Mouse (Mus musculus) cerebellum, postnatal 4 days (tissue): ENCODE results near the gene Gfod2.

Source experiments
- DNase-seq, 2 experiments: peaks; one replicate each; pipeline ENCODE4 v3.0.0; 2022; ENCODE audit warnings: low spot score in 2 of 2, mixed read lengths in 1 of 2

The Gfod2 gene

DNA sequence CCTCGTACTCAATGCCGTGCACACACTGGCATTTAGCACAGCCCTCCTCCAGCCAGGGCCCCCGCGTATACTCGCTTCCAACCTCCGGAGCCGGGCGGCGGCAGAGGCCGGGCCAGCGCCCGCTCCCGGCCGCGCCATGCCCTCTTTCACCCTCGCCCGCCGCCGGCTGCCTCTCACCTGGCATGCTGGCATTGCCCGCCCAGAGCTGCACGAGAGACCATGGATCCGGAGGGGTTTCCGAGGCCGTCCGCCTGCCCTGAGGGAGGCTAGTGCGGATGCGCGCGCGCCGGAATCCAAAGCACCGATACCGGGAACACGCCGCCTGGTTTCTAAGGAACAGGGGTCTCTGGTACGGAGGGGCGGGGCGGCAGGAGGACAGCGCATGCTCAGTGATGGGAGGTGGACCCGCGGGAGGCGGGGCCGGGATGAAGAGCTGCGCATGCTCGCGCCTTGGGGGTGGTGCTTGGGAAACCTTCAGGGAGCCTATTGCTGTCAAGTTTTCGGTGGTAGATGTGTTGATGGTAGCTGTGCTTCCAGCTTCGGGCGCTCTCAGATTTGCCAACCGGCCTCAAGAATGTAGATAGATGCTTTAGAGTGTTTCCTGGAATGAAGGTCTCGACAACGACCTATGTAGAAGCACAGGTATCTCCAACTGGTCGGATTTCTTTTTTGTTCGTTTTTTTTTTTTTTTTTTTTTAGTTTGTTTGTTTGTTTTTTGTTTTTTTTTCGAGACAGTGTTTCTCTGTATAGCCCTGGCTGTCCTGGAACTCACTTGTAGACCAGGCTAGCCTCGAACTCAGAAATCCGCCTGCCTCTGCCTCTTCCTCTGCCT, at the start of gene Gfod2:
Gfod2 (minus strand) TSS at position 388 of the 832 bp plus-strand sequence.
- peak; percentile 96 to 97 for DNase-seq

DNA sequence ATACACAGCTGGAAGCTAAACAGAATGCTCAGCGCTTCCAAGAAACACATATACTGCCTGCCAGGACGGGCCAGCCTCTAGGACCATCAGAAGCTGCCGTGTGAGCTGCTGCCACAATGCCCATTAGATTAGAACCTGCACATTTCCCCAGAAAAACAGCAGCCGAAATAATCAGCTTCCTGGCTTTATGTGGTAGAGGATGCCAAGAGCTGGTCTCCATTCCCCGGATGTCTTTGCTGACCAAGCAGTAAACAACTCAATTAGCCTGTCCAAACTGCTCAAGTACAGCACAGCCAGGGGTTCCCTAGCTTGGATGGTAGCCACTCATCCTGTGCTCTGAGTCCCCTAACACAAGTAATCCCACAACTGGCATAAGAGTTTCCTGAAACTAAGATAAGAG, 49.3 kb upstream of the Gfod2 start:
- DNase-seq: no peak

DNA sequence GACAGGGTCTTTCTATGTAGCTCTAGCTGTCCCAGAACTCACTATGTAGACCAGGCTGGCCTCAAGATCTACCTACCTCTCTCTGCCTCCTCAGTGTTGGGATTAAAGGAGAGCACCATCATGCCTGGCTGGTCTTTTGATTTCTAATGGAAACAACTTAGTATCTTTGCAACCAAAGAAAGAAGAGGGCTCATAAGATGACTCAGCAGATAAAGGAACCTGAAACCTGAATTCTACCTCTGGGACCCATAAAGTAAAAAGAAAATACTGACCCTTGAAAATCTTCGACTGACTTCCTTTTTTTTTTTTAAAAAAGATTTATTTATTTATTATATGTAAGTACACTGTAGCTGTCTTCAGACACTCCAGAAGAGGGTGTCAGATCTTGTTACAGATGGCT, 47.5 kb upstream of the Gfod2 start:
- DNase-seq: no peak

DNA sequence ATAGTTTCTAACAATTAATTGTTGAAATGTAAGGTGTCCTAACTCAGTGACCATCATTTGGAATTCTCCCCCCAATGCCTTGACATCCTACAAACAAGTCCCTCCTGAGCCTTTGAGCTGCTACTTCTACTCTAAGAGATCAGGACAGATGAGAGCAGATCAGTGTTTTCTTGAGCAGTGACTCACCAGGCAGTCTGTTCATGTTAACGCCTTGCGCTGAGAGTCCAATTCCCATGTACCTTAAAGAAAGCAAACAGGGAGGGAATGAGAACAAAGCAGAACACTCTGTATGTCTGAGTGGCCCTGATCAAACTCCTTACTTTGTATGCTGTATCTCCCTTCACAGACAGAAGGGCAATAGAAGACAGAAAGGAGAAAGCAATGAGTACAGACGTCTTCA, 46.9 kb upstream of the Gfod2 start:
- DNase-seq: no peak

DNA sequence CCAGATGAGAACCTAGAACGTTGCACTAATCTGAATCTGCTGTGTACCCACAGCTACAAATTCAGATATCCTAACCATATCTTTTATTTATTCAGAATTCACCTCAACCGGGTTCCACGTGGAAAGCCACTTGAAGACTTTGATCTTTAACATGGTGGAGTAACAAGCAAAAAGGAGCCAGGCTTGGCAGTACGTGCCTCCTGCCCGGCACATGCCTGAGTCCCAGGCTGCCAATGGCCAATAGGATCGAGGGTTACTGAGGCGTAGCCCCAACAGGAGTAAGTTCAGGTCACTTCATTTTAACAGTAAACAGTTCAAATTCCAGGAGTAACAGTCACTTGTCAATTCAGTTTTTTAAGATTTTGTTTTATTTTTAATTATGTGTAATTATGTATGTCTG, 46.3 kb upstream of the Gfod2 start:
- no peak for DNase-seq

DNA sequence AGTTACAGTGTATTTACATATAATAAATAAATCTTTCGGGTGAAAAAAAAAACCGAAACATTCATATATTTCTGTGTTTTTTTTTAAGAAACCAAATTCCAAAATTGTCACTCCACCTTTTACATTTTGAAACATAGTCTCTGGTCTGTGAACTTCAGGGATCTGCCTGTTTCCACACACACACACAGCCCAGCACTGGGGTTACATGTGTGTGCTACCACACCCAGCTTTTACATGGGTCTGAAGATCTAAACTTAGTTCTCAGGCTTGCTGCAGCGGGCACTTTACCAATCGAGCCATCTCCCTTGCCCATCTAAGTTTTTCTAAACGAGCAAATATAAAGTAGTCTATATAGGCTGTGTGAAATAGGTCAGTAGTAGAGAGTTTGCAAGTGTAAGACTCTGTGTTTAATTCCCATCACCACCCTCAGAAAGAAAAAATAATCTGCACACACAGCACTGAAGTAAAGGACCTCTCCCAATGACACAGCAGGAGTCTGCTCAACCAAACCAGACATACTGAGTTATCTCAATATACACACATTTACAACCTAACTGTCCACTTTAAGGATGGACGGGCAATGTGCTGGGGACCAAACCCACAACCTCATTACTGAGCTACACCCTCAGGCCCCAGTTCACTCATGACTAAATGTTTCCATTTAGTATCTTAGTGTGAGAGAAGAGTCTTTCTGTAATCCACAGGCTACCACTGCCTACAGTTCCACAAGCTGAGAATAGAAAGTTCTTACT, 42.9 kb upstream of the Gfod2 start:
- DNase-seq: no peak

DNA sequence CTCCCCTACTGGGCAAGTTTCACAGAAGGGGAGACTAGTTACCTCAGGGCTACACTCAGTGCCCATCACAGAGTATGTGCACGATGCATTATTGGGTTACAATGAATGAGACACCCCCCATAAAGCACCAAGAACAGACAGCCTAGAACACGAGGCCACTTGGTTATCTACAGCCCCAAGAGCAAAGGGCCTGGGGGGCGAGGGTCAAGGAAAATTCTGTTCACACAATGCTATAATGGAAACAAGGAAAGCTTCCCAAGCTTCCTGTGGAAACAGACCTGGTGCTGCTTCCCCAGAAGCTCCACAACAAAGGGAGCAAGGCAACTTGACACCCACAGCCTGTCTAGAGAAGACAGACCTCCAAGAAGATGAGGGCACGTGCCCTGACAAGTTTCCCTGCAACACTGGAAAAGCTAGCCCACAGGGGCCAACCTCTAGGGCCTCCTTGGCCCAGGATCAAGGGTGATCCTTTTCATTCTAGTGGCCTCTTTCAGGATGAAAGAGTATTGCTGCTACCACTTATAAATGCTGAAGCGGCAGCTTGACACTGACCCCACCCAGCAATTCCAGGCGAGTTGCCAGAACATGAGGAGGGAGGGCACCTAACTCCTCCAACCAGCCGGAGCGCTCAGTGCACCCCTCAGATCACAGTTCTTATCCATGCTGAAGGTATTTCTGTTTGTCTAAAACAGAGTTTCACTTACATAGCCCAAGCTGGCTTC, 40.8 kb upstream of the Gfod2 start:
- DNase-seq: peak in 1 of 2 experiments; percentile 44

DNA sequence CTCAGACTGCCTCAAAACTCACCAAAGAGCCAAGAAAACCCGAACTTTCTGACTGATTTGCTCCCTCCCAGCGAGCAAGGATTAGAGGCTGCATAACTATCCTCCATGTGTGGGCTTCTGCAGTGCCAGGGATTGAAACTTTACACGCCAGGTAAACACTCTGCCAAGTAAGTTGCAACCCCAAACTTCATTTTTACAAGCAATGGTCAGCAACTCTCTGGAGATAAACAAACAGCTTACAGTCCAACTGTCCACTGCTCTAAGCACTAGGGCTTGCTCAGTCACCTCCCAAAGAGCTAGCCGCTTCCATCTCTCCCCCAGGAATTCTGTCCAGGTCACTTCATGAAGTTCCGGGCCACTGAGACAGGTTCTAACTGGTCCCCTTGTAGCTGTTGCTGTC, 39.9 kb upstream of the Gfod2 start:
- no peak for DNase-seq

DNA sequence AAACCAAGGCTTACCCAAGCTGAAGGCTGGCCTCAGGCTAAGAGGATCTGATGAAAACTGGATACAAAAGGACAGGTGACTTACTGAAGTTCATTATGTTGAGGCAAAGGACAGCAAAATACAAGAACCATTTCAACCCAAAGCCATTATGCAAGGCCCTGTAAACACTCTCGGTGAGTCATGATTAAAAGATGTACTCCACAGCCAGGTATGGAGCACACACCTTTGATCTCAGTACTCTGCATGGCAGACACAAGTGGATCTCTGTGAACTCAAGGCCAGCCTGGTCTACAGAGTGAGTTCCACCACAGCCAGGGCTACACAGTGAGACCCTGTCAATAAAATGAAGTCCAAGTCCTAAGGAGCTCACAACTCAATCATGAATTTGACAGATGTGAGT, 37.3 kb upstream of the Gfod2 start:
- no peak for DNase-seq

DNA sequence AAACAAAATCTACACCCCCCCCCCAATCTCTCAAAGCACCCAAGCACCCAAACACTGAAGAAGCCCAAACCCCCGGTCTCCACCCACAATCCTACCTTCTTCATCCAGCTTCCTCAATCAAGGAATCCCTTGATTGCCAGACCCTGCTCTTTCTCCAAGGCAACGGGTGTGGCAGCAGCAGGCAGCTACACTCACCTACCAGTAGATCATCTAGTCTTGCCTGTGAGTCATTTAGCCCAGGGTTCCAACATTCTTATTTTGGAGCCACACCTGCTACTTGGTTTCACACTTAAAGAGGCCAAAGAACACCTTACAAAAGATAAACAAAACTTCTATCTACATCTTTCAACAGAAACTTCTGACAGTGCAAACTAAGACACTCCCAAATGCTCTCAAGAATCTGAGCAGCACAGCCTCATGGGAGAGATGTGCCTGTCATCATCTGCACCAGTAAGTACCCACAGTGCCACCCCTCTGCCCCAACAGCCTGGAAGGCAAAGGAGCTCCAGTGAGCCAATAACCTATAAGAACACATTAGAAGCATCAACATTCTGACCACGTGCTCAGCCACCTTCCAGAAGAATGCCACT, 35.6 kb upstream of the Gfod2 start:
- no peak for DNase-seq

DNA sequence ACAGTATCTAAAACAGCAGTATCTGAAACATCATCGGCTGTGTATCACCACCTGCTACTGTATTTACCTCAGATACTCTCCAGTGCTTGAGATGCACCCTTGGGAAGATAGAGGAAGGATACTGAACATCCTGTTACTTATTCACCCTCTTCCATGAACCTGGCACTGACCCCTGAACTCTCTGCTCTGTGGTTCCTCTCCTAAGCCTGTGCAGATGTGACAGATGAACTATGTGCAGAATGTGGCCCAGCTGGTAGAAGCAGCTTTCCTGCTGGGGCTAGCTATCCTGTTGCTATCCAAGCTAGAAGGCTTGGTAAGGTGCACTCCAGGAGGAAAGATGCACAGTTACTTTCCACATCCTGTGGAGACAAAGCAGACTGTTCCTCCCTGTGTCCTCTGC, 34.9 kb upstream of the Gfod2 start:
- DNase-seq: no peak

DNA sequence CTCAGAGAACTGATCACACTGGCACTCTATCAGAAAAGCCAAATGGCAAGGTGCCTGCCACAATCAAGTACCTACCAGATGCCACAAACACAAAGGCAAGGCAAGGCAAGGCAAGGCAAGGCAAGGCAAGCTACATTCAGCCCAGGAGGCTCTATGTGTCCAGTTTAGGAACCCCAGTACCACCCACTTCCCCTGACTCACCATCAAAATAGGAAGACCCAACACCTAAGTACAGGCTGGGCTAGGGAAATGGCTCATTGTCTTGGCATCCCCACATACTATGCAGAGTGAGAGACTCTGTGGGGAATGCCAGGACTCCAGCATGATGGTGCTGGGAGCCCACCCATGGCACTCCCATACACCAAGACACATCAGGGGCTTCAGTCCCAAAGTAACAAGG, 31.2 kb upstream of the Gfod2 start:
- DNase-seq: no peak

DNA sequence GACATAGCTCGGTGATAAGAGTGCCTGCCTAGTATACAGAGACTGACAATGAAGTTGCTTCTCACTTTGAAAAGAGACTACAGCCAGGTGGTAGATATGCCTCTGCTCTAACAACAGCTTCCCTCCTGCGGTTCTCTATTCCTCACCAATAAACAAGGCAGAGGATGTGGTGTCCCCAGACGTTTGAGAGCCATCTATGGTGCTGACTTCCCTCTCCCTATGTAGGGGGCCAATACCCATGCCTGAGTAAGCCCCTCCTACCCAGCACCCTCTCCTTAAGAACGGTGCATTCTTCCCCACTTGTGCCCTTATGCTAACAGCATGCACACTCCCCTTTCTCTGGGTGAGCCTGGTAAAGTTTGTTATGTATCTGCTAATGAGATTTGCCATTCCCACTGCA, 30.5 kb upstream of the Gfod2 start:
- DNase-seq: no peak

DNA sequence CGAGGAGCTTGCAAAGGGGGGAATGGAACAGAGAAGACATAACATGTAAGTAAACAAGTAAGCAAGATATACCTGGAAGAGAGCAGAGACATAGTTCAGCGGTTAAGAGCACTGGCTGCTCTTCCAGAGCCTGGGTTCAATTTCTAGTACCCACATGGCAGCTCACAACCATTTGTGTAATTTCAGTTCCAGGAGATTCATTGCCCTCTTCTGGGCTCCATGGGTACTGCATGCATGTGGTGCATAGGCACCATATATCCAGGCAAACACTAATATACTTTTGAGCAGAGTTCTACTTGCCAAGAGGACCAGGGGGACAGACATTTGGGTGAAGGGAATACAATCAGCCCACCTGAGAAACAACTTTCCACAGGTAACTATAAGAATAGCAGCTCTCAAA, 29.8 kb upstream of the Gfod2 start:
- DNase-seq: peak in 1 of 2 experiments; percentile 50

DNA sequence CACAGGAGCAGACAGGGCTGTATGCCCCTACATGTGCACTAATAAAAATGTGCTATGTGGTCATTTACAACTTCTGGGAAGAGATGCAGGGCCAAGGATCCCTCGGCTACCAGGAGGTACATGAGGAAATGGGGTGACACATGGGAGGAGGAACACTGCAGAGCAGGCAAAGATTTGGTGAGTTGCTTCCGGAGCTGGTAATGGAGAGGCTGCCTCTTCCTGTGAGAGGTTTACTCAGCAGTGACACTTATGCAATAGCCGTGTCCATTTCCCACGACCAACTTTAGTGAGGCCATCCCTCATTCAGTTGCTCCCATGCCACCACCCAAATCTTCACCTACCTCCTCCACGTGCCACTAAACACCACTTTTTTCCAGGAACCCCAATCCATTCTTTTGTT, 21.8 kb upstream of the Gfod2 start:
- DNase-seq: no peak

DNA sequence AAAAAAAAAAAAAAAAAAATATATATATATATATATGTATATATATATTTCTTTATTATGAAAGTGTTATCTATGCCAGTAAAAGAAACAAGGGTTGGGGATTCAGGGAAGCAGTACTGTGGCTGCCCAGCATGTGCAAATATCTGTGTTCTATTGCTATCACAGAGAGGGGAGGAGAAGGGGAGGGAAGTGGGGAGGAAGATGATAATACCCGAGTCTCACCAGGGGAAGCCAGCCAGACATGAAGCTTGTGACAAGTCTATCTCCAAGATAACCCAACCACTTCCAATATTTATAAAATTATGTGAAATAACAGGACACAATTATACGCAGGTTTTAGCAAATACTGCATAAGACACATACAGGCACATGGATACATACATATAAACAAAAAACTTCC, 19.4 kb upstream of the Gfod2 start:
- DNase-seq: no peak

DNA sequence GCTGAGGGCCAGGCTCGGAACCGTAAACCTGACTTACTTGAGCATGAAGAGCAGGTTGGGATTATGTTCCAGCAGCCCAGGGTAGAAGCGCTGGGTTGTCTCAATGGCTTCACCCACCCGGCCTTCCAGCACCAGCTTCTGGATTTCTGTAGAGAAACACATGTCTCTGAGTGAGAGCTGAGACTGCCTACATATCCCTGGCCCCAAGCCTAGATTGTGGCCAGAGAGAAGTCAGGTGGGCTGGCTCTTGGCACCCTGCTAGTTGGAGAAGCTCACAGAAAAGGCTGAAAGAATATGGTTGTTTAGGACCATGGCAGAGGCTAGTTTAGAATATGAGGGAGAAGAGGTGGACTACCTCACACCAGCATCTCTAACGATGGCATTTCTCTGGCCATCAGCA, 16.0 kb upstream of the Gfod2 start:
- no peak for DNase-seq

DNA sequence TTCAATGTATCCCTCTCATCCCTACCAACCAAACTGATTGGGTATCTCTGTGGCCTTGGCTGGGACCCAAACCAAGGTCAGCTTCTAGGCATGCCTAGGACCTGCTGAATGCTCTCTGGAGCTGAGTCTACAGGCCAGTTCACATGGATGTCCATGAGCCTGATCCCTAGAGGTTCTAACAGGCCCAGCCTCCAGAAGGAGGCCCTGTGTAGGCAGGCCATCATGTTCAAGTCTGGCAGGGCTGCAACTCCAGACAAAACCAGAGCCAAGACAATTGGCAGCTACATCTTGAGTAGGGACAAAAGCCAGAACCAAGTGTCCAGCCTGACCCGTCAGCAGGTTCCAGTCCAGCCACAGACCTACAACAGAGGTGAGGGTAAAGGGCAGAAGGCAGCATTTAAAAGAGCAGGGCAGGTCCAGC, 15.0 kb upstream of the Gfod2 start:
- DNase-seq: no peak

DNA sequence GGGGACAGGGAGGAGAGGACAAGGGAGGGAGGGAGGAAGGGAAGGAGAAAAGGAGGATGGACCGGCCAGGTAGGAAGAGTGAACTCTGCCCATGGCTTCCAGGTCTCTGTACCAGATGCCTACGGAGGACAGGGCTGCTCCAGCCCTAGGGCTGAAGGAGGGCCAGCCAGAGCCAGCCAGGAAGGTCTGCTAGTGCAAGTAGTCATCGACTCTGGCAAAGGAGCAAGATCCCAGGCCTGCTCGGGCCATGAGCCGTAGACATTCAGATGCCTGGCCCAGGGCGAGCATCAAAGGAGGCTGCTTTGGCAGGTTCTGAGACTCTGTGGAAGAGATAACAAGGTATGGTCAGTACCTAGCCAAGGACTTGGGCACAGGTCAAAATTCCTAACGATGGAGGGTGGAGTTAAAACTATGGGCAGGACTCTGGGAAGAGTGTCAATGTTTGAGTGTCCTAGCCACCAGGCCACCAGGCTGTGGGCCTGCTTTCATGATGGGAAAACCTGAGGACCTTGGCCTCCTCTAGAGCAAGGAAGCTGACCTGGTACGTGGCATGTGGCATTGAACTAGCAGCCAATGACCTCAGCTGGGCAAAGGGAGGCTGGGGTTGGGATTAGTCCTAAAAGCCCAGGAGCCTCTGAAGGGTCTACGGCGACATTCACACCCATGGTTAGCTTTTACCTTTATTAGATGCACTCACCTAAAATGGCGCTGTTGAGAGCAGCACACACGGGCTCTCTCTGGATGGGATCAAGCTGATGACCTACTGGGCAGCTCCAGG, 13.1 kb upstream of the Gfod2 start:
- no peak for DNase-seq

DNA sequence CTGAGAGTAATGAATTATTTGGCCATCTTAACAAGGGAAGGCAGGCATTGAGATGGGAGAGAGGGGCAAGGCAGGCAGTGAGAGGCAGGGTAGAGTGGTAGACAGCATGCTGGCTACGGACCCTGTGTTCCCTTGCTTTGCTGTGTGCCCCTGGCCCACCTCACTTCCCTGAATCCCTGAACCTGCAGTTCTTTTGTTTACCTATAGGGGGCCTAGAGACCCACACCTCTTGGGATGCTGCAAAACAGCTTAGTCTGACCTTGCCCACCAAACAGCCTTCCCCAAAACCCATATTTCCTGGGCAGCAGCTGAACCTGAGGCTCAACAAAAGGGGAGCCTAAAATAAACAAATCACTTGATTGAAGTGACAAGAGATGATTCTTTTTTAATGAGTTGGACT, 12.1 kb upstream of the Gfod2 start:
- DNase-seq: no peak

DNA sequence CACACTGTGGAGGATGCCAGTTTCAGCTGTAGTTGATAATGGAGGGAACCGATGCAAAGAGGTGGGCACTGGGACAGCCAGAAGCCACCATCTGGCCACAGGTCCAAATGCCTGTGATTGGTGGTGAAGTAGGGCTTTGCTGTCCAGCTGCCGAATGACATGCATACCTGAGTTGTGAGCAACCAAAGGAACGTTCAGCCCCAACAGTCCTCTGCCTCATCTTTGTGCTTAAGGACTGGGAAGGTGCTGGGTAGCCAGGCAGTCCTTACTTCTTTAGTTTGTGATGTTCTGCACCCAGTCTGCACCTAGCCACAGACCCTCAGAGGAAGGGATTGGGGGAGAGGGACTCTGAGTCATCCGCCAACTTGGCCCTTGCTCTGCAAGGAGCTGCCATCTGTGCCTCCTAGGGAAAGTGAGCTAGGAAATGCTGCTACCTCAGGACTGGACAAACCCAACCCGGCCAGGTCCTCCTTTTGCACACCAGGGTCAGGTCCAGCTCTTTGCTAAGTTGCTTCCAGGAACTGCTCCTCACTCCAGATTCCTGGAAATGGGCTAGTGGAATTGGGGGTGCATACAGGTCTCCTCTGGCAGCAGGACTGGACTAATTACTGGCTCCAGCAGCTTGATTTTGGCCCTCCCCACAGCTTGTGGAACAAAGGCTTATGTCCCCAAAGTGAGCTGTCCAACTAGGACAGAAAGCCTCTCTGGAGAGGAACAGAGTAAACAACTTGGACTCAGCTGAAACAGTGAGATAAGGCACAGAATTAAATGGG, 10.2 kb upstream of the Gfod2 start:
- DNase-seq: no peak
